Mouse (Mus musculus): ENCODE results near the gene Tenm4.

The Tenm4 gene

DNA sequence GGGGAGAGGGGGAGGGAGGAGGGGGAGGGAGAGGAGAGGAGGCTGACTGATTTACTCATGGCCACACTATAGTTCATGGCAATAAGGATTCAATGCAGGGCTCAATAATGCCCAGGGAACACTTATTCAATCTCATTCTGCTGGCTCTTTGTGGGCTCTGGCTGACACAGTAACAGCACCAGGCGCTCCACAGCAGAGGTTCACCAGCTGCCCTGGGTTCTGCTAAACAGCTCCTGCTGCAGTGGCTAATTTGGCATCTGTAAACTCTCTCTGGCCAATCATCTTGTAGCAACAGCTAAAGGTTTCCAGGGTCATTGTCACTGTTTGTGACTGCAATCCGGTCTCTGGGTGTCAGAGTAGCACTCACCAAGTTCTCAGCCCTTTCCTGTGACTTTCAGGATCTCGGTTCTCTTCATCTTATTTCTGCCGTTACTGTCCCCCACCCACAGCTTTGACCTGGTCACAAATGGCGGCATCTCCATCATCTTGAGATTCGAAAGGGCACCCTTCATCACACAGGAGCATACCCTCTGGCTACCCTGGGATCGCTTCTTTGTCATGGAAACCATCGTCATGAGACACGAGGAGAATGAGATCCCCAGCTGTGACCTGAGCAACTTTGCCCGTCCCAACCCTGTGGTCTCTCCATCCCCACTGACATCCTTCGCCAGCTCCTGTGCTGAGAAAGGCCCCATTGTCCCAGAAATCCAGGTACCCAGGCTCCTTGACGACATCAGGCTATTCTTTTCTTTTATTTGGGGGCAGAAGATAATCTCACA is 671.6 kb downstream of the Tenm4 start:
- no peak for DNase-seq (ENCODE audit: low read depth, low spot score)

DNA sequence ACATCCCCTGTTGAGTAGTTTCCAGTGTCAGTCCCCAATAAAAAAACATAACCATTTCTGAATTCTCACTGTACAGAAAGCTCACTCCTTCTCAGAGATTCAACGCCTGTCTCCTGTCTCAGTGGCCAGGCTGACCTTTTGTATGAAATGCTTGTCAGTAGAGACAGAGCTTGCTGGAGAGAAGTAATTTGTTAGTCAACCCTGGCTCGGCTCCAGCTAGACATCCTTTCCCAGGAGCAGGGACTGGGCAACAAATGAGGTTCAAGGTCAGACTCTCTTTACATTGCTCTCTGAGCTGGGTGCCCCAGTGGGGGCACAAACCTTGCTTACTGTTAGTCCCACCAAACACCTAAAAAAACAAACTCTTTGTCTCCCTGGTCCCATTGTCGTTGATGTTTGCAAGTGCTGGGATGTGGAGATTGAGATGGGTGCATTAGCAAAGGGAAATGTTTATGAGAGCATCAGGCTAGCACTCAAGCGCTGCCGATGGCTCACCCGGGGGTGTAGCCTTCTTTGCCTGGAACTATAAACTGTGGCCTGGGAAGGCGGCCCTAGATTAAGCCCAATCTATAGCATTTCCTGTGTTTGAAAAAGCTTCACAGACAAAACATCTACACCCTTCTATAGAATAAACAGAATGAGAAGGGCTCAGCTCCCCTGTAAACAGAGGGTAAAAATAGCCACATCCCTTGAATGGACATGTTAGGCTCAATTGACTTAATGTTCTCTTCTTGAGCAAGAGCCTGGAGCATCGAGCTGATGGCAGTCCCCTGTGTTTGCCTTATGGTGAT is 673.3 kb downstream of the Tenm4 start:
- DNase-seq (ENCODE audit: low read depth, low spot score): no peak

DNA sequence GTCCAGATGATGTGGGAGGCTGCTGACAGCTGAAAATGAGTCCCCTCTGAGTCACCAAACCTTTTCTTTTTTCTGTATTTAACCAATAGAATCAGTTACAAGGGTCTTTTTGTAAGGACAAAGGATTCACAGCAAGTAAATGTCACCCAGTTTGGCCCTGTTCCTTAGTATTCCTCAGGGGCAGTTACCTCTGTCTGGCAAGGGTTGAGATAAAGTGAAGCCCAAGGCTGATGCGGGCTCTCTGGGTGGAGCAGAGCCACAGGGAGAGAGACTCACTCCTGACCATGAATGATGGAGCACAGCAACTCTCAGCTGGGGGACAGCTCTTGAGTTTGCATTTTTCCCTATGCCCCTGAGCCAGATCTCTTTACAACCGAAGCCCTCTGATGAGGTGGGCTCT is 681.7 kb downstream of the Tenm4 start:
- DNase-seq (ENCODE audit: low read depth, low spot score): no peak

- no peak for DNase-seq (ENCODE audit: low read depth, low spot score)
Observed at GRCm38 (mm10) chr7:96855867-96856406, 684.9 kb downstream of the Tenm4 start.

GRCm38 (mm10) chr7:96856518-96856917 is 685.5 kb downstream of the Tenm4 start:
- DNase-seq (ENCODE audit: low read depth, low spot score): no peak

- DNase-seq (ENCODE audit: low read depth, low spot score): no peak
Observed at GRCm38 (mm10) chr7:96859077-96859476, 688.0 kb downstream of the Tenm4 start.

DNA sequence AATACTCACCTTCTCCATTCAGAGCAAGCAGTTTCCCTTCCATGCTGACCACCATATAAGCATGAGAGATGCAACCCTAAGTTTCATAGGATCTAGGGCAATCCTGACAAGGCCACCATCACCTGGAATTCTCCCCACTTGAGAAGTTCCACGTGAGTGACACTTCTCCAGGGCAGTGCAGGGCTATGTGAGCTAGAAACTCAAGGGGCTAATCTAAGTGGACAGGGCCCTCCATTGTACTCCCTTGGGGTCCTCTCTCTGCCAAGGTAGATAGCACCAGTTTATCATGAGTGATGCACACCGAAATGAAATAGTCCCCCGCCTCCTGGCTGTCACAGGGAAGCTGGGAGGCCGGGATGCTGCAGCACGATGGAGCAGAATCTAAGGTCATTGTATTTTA is 688.6 kb downstream of the Tenm4 start:
- DNase-seq (ENCODE audit: low read depth, low spot score): no peak

GRCm38 (mm10) chr7:96860650-96861049 is 689.6 kb downstream of the Tenm4 start:
- no peak for DNase-seq (ENCODE audit: low read depth, low spot score)

DNA sequence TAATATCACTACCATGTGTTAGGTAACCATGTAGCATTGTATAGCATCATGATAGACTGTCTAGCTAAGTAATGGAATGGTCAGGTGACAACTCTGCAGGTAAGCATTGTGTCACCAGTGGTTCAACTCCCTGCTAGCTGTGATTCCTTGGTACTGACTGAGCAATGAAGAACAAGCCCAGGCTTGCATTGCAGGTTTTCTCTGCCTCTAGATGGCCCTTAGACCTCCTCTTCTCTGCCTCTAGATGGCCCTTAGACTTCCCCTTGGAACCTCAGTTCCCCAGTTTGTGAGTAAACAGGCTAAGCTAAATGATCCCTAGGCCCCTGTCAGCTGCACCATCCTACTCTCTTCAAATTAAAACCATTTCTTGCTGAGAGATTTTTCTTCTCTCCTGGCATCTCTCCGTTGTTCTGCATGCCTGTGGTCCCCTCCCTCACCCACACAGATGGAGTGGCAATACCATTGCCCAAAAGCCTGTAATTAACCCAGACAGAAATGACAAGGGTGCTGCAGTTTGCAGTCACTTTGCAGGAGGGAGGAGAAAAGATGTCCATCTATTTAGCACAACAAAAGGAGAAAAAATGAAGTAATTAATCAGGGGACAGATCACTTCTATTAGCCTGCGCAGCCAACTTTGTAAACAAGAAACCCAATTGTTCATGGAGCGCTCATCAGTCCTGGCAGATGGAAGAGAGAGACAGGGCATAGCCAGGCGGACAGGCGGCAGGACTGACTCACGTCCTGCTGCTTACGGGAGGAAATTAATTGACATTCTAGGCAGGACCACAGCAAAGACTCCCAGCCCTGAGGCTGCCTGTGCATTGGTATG is 694.1 kb downstream of the Tenm4 start:
- peak; percentile 84 for DNase-seq (ENCODE audit: low read depth, low spot score)

GRCm38 (mm10) chr7:96869079-96869810 is 698.2 kb downstream of the Tenm4 start:
- peak; percentile 92 for DNase-seq (ENCODE audit: low read depth, low spot score)

GRCm38 (mm10) chr7:96870473-96870872 is 699.4 kb downstream of the Tenm4 start:
- no peak for DNase-seq (ENCODE audit: low read depth, low spot score)

DNA sequence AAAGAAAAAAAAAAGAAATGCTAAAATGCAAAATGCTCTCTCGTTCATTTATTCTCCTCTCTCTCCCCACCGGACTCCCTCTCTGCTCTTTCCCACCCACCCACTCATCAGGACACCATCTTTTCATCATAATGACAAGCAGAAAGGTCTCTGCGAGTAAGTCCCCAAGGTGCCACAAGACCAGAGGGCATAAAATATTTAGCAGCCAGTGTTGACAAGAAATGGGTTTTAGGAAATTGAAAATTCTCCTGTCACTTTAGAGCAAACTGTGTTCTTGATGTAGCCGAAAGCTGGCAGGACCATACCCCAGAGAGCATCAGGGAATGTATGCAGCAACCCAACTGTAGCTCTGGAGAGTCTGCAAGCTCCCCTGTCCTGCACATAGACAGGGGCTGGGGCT is 700.0 kb downstream of the Tenm4 start:
- no peak for DNase-seq (ENCODE audit: low read depth, low spot score)

DNA sequence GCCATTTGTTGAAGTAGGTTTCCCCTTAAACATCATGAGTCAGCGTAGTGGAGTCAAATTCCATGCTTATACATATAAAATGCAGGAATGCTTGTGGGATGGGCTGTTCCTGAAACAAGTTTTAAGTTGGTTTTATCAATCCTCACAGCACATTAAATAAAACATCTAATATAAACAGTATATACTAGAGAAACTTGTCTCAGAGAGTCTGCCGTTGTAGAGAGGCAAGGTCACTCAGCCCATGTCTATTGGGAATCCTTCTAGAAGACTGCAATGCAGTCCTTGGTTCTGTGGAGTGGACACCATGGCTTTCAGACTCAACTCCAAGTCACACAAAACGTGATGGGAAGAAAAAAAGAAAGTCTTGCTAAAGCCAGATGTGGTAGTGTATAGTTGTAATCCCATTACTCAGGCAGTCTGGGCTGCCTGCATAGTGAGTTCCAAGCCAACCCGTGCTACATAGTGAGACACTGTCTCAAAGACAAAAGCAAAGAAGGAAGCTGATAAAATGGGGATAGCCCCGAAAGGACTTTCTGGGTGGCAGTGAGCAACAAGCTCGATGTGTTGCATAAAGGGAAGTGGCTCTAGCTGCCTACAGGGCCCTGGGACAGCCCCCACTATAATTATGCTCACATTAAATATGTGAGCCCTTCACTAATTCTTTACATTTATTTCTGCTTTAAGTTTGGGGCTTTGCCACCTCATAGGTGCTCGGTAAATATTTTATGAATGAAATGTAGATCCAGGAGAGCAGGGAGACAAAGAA is 707.6 kb downstream of the Tenm4 start:
- no peak for DNase-seq (ENCODE audit: low read depth, low spot score)

DNA sequence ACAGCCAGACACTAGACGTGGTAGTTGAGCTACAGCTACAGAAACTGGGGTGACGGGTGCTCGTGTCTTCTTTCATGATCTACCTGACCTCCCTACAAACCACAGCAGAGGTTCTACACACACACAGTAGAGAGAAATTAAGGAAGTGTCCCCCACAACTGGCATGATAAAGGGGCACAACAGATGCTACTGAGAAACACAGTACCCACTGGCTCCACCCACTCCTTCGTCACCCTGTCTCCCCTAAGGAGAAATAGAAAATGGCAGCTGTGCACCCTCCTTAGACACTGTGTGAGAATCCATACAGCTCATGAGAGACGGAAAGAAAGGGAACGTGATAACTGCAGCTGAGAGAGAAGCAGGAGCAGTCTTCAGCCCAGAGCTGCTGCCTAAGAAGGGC is 708.5 kb downstream of the Tenm4 start:
- no peak for DNase-seq (ENCODE audit: low read depth, low spot score)

- no peak for DNase-seq (ENCODE audit: low read depth, low spot score)
Observed at GRCm38 (mm10) chr7:96880221-96880944, 709.3 kb downstream of the Tenm4 start.

GRCm38 (mm10) chr7:96883297-96883696 is 712.3 kb downstream of the Tenm4 start:
- DNase-seq (ENCODE audit: low read depth, low spot score): no peak

DNA sequence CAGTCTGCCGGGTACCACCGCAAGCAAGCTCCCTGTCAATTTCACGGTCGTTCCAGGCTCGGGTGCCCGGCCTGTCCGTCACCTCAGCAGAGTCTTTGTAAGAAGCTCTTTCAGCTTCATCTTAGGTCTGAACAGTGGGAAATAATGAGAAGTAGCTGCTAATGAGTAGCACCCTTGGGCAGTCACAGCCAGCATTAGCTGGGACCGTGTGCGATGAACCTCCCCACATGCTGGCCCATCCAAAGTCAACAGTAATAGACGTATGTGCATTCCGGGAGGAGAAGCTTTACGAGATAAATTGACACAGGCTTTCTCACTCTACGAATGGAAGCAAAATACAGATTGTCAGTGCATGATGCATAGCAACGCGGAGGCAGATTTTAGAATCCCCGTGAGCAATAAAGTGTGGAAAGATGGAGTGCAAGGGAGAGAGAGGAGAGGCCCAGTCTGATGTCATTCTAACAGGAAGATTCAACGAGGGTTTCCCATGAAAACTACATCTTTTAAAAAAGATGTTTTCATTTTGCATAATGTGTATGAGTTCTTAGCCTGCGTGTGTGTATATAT is 716.1 kb downstream of the Tenm4 start:
- DNase-seq (ENCODE audit: low read depth, low spot score): peak; percentile 47

DNA sequence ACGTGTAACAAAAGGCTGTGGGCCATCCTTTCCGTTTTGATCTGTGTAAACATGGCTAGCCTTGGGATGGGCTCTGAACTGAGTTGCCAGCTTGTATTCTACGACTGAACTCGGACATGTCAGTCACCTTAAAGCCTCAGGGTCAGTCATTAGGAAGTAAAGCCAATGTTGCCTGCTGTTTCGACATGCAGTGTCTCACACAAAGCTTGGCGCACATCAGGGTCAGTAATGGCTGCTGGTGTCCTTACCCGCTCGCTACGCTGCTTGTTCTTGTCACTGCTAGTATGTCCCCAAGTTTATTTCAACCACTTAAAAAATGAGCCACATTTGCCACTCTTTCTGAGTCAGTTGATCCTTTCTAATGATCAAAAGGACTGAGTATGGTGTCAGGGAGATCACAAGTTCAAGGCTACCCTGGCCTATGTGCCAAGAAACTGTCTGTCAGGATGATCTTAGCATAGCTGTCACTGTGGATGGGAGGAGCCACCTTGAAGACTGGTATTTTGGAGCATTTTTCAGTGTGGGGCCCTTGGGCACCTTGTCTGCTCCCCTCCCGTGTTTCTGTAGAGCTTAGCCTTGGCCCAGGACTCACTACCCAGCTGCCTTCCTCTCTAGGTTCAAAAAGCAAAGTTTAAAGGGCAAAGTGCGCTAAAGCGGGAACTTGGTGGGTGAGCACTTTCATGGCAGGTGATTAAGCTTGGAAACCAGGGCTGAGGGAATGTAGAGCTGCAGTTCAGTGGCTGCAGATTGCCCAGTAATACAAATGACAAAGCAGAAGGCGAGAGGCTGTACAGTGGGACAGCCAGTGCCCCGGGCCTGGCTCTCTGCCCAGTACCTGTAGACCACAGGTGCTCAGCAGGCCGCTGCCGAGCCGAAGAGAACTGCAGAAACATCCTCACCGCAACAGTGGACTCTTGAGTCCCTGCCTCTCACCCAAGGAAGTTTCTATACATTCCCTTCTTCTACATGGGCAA is 718.3 kb downstream of the Tenm4 start:
- DNase-seq (ENCODE audit: low read depth, low spot score): no peak

All from brain, adult 2 months (tissue).